Mouse (Mus musculus) spleen, adult 2 months (tissue): ENCODE results near the gene Olfr742.

Experiments
- CTCF ChIP-seq: fragments of 200-500 bp; IDR thresholded peaks from 2 replicates; pipeline ENCODE4 v1.5.1; 2011; ENCODE audit warnings: mild to moderate bottlenecking, inconsistent platforms; ENCODE audit not compliant: insufficient read depth, insufficient read length, insufficient replicate concordance; ENCODE audit errors: extremely low read depth
- POLR2A ChIP-seq: fragments of 200-500 bp; IDR thresholded peaks from 2 replicates; pipeline ENCODE4 v1.6.1; 2011; ENCODE audit warnings: low read depth, low read length, inconsistent platforms

DNA sequence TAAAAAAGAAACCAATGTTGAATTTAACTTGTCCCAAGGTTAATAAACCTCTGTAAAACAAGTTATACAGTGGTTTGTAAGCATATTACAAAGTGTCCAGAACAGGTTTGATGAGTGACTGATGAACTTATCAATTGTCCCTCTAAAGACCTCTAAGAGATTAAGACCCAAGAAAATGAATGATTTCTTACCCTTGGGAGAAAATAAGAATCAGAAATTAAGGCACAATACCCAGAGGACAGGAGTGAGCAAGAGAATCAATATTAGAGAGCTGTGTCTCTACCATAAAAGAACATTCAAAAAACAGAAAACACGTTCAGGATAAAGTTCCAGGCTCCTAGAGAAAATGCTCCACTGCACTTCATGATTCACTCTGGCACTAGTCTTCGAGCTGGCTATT, at the start of gene Olfr742:
- TF ChIP-seq CTCF = no peak
- no peak for TF ChIP-seq POLR2A
